Mouse (Mus musculus): ENCODE results near the gene Kmt5c.

Gene Kmt5c

GRCm38 (mm10) chr7:4739544-4740275 is at the start of gene Kmt5c:
Gene Kmt5c (plus strand): TSS chr7:4740115.
- DNase-seq (ENCODE audit: low spot score) = peak; percentile 100

- DNase-seq (ENCODE audit: low spot score) = peak; percentile 92
Measured at GRCm38 (mm10) chr7:4690387-4690786, 49.5 kb upstream of the Kmt5c start, which contains the start of gene Brsk1. Gene Brsk1 (plus strand): TSS chr7:4690604.

GRCm38 (mm10) chr7:4690951-4691653 is 48.8 kb upstream of the Kmt5c start:
- peak; percentile 39 for DNase-seq (ENCODE audit: low spot score)

- no peak for DNase-seq (ENCODE audit: low spot score)
Measured at GRCm38 (mm10) chr7:4693004-4693403, 46.9 kb upstream of the Kmt5c start.

GRCm38 (mm10) chr7:4702334-4702733 is 37.6 kb upstream of the Kmt5c start:
- no peak for DNase-seq (ENCODE audit: low spot score)

- no peak for DNase-seq (ENCODE audit: low spot score)
Measured at GRCm38 (mm10) chr7:4703195-4703594, 36.7 kb upstream of the Kmt5c start.

GRCm38 (mm10) chr7:4705098-4705497 is 34.8 kb upstream of the Kmt5c start:
- peak; percentile 69 for DNase-seq (ENCODE audit: low spot score)

GRCm38 (mm10) chr7:4712594-4712993 is 27.3 kb upstream of the Kmt5c start:
- no peak for DNase-seq (ENCODE audit: low spot score)

GRCm38 (mm10) chr7:4716955-4717354 is 23.0 kb upstream of the Kmt5c start:
- DNase-seq (ENCODE audit: low spot score) = no peak

- no peak for DNase-seq (ENCODE audit: low spot score)
Measured at GRCm38 (mm10) chr7:4719276-4719675, 20.6 kb upstream of the Kmt5c start.

- peak; percentile 56 for DNase-seq (ENCODE audit: low spot score)
Measured at GRCm38 (mm10) chr7:4723508-4723907, 16.4 kb upstream of the Kmt5c start.

GRCm38 (mm10) chr7:4724359-4724758 is 15.6 kb upstream of the Kmt5c start:
- DNase-seq (ENCODE audit: low spot score) = no peak

GRCm38 (mm10) chr7:4725169-4725568 is 14.7 kb upstream of the Kmt5c start, which contains the start of gene Tmem150b:
Gene Tmem150b (minus strand): TSS chr7:4725249.
- DNase-seq (ENCODE audit: low spot score) = no peak

GRCm38 (mm10) chr7:4731090-4731489 is 8.8 kb upstream of the Kmt5c start:
- no peak for DNase-seq (ENCODE audit: low spot score)

GRCm38 (mm10) chr7:4732968-4733392 is 6.9 kb upstream of the Kmt5c start:
- no peak for DNase-seq (ENCODE audit: low spot score)

- no peak for DNase-seq (ENCODE audit: low spot score)
Measured at GRCm38 (mm10) chr7:4739041-4739543, 823 bp upstream of the Kmt5c start.

- DNase-seq (ENCODE audit: low spot score) = peak; percentile 50
Measured at GRCm38 (mm10) chr7:4740309-4740727, 403 bp downstream of the Kmt5c start.

GRCm38 (mm10) chr7:4741151-4741550 is 1.2 kb downstream of the Kmt5c start:
- DNase-seq (ENCODE audit: low spot score) = peak; percentile 72

GRCm38 (mm10) chr7:4741672-4742481 is 2.0 kb downstream of the Kmt5c start:
- DNase-seq (ENCODE audit: low spot score) = no peak

GRCm38 (mm10) chr7:4742482-4742819 is 2.5 kb downstream of the Kmt5c start:
- DNase-seq (ENCODE audit: low spot score) = no peak

- DNase-seq (ENCODE audit: low spot score) = no peak
Measured at GRCm38 (mm10) chr7:4743354-4743753, 3.4 kb downstream of the Kmt5c start.

GRCm38 (mm10) chr7:4744886-4745285 is 5.0 kb downstream of the Kmt5c start:
- DNase-seq (ENCODE audit: low spot score) = no peak
